Mouse (Mus musculus): ENCODE measurements around the gene Asb15. TPM values are rescaled to one million over a fixed set of nuclear protein-coding genes. Genes with fewer than 3 reads are reported as not detected.

Asb15 gene
- polyA plus RNA-seq, 1 experiment from 2014 or later = 0.02 TPM

DNA sequence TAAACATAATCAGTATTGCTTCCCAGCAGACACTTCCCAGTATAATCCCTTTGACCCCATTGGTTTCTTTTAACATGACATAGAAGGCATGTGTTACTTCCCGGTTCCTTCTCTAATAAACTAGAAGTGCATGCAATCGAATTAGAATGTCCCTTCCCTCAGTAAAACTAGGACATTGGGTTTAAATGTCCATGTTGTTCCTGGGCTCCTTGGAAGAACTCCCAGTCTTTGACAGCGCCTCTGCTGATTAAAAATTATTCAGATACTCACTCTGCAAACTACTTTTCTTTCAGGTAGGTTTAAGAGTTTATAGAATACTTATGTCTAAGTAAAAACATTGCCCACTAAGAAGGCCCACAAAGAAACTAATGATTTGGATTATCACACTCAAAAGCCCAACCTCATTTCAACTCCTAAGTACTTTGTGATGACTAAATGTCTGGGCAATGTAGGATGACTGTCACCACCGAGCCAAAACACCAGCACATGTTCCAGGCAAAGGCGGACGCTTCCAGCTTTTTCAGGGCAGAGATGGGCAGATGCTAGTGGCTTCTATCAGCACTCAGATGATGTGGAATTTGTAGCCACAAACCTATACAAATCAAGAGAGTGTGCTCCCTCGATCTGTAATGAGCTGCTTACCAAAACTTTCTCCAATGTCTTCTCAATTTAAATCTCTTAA, 84.3 kb downstream of the Asb15 start:
- Histone ChIP-seq H3K4me1 (ENCODE audit: insufficient read depth, low read depth, low read length) (no peaks in the 10 kb centered on the region), H3K9ac (replicated peaks; ENCODE audit: low read depth) (no peak overlapping the region), H3K4me3 (ENCODE audit: low read depth, low read length) (no peak overlapping the region), H3K27me3 (replicated peaks; ENCODE audit: insufficient read depth, low read length) (no peaks in the 10 kb centered on the region), H3K9me3 (ENCODE audit: low read length) (no peaks in the 10 kb centered on the region), H3K36me3 (ENCODE audit: insufficient read depth, low read length) (peaks cover 12% of the 10 kb centered on the region; the same call in 1 of the 2 replicates), H3K27ac (ENCODE audit: low read length) (no peak overlapping the region), H3K4me2 (replicated peaks; ENCODE audit: low read depth, low read length) (no peak overlapping the region)
- TF ChIP-seq CTCF (IDR thresholded peaks at IDR 0.05) (no peak), EP300 (IDR thresholded peaks at IDR 0.05) (no peak)
- 84% methylated on average over 7 of the region's 7 CpGs for WGBS
- no peak for DNase-seq (ENCODE audit: low spot score)
- peak; percentile 55 for ATAC-seq

DNA sequence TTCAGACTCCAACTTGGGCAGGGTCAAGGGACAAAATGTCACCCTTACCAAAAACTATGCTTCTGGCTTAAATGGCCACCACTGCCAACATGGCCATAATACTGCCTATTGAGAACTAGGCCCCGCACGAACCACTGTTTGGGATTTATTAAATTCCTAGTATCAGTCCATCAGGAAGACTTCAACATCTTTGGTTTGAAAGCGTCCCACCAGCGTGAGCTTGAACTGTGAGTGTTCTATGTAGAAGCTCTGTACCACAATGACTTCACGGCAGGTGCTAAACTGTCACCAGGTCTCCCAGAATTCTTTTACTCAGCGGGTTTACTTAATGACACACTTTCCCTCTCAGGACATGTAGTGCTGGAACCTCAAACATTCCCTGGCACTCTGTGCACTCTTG, 85.4 kb downstream of the Asb15 start:
- Histone ChIP-seq H3K9me3 (ENCODE audit: low read length) (no peaks in the 10 kb centered on the region), H3K4me2 (replicated peaks; ENCODE audit: low read depth, low read length) (no peak overlapping the region), H3K4me3 (ENCODE audit: low read depth, low read length) (no peak overlapping the region), H3K4me1 (ENCODE audit: insufficient read depth, low read depth, low read length) (no peaks in the 10 kb centered on the region), H3K36me3 (ENCODE audit: insufficient read depth, low read length) (peaks cover 12% of the 10 kb centered on the region; the same call in 1 of the 2 replicates), H3K27me3 (replicated peaks; ENCODE audit: insufficient read depth, low read length) (no peaks in the 10 kb centered on the region), H3K27ac (ENCODE audit: low read length) (no peak overlapping the region), H3K9ac (replicated peaks; ENCODE audit: low read depth) (no peak overlapping the region)
- WGBS = 94% methylated on average over 6 of the region's 6 CpGs
- no peak for ATAC-seq
- DNase-seq (ENCODE audit: low spot score) = no peak
- TF ChIP-seq EP300 (IDR thresholded peaks at IDR 0.05) = no peak
- TF ChIP-seq CTCF (IDR thresholded peaks at IDR 0.05) = no peak

DNA sequence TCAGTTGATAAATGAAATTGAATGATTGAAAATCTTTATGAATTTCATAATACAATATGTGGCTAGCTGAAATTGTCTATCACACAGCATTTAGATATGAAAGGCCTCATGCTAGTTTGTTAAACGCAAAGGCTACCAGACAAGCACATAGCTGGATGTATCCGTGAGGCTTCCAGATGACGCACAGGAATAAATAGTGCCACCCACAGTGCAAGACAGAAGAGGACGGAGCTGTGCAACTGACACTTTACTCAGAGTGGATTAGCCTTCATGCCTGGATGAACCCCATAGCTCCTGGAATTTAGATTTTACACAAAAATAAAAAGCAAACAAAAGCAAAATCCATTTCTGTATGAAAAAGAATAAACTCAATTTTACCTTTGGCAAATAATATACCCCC, 86.0 kb downstream of the Asb15 start:
- Histone ChIP-seq H3K27me3 (replicated peaks; ENCODE audit: insufficient read depth, low read length) (no peaks in the 10 kb centered on the region), H3K4me2 (replicated peaks; ENCODE audit: low read depth, low read length) (no peak overlapping the region), H3K36me3 (ENCODE audit: insufficient read depth, low read length) (peaks cover 12% of the 10 kb centered on the region; the same call in 1 of the 2 replicates), H3K9me3 (ENCODE audit: low read length) (no peaks in the 10 kb centered on the region), H3K9ac (replicated peaks; ENCODE audit: low read depth) (no peak overlapping the region), H3K4me1 (ENCODE audit: insufficient read depth, low read depth, low read length) (no peaks in the 10 kb centered on the region), H3K4me3 (ENCODE audit: low read depth, low read length) (no peak overlapping the region), H3K27ac (ENCODE audit: low read length) (no peak overlapping the region)
- WGBS = 90% methylated on average over 4 of the region's 4 CpGs
- ATAC-seq (no peak), DNase-seq (ENCODE audit: low spot score) (no peak)
- no peak for TF ChIP-seq CTCF (IDR thresholded peaks at IDR 0.05)

DNA sequence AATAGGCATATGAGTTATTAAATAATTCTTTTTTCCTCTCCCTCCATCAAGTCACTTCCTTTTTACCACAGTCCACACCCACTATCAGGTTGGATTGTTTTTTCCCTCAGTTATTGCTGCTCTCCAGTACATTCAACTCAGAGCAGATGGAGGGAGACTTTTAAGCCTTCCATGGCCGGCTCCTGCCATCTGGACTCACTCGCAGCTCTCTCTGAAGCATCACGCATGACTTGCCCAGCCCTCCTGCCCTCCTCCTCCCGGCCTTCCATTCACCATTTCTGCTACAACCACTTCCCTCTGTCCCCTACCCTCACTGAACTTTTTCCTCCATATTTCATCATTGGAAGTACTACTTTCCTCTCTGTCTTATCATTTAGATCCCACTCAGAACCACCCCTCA, 88.8 kb downstream of the Asb15 start:
- H3K4me2 ChIP-seq (replicated peaks; ENCODE audit: low read depth, low read length) = no peak overlapping the region
- no peak for ATAC-seq
- H3K4me1 ChIP-seq (ENCODE audit: insufficient read depth, low read depth, low read length) = no peaks in the 10 kb centered on the region
- H3K27ac ChIP-seq (ENCODE audit: low read length) = no peak overlapping the region
- TF ChIP-seq EP300 (IDR thresholded peaks at IDR 0.05) (no peak), CTCF (IDR thresholded peaks at IDR 0.05) (no peak)
- no peak overlapping the region for H3K9ac ChIP-seq (replicated peaks; ENCODE audit: low read depth)
- H3K4me3 ChIP-seq (ENCODE audit: low read depth, low read length) = no peak overlapping the region
- DNase-seq (ENCODE audit: low spot score) = no peak
- H3K36me3 ChIP-seq (ENCODE audit: insufficient read depth, low read length) = peaks cover 12% of the 10 kb centered on the region; the same call in 1 of the 2 replicates
- H3K27me3 ChIP-seq (replicated peaks; ENCODE audit: insufficient read depth, low read length) = no peaks in the 10 kb centered on the region
- H3K9me3 ChIP-seq (ENCODE audit: low read length) = no peaks in the 10 kb centered on the region
- WGBS = 89% methylated on average over 4 of the region's 4 CpGs

DNA sequence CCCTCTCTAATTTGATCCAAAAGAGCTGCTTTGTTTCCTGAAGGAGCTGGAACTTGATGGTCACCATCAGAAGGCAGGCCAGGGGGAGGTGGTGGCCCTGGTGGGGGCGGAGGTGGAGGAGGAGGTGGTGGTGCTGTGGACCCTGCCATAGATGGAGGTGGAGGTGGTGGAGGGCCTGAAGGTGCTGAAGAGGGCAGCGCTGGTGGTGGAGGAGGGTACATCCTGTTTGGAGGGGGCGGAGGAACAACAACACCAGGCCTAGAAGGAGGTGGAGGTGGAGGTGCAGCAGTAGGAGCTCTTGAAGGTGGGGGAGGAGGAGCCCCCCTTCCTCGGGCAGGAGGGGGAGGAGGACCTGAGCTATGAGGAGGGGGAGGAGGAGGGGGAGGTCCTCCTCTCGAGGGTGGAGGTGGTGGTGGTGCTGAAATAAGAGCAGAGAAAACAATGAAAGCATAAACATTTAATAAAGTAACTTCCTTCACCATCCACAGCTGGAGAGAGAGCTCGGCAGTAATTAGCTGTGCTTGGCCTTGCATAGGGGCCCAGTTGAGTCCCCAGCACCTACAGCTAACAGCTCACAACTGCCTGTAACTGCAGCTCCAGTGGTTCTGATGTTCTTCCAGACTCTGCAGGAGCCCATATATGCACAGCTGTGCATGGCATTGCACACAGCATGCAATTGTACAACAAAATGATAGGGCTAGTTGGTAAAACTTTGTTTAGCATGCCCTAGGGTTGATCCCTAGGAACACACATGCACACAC, 91.5 kb downstream of the Asb15 start:
- DNase-seq (ENCODE audit: low spot score) (no peak), ATAC-seq (no peak)
- Histone ChIP-seq H3K27ac (ENCODE audit: low read length) (no peak overlapping the region), H3K4me2 (replicated peaks; ENCODE audit: low read depth, low read length) (no peak overlapping the region), H3K27me3 (replicated peaks; ENCODE audit: insufficient read depth, low read length) (no peaks in the 10 kb centered on the region), H3K4me1 (ENCODE audit: insufficient read depth, low read depth, low read length) (no peaks in the 10 kb centered on the region), H3K36me3 (ENCODE audit: insufficient read depth, low read length) (peaks cover 20% of the 10 kb centered on the region; the same call in 1 of the 2 replicates), H3K9me3 (ENCODE audit: low read length) (no peaks in the 10 kb centered on the region), H3K9ac (replicated peaks; ENCODE audit: low read depth) (no peak overlapping the region), H3K4me3 (ENCODE audit: low read depth, low read length) (no peak overlapping the region)
- 64% methylated on average over 5 of the region's 6 CpGs for WGBS
- no peak for TF ChIP-seq EP300 (IDR thresholded peaks at IDR 0.05)
- TF ChIP-seq CTCF (IDR thresholded peaks at IDR 0.05) = no peak

DNA sequence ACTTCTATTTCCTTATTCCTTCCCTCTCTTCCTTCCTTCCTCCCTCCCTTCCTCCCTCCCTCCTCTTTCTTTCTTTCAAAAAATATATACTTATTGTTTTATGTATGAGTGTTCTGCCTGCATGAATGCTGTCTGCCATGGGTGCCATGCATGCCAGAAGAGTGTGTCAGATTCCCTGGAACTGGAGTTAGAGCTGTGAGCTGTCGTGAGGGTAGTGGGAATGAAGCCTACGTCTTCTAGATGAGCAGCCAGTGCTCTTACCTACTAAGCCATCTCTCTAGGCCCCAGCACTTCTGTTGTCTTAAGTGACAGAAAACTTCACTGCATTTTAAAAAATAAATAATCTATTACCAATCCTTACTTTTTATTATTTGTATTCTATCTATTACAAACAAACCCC, 93.0 kb downstream of the Asb15 start:
- Histone ChIP-seq H3K27ac (ENCODE audit: low read length) (no peak overlapping the region), H3K36me3 (ENCODE audit: insufficient read depth, low read length) (0 out of 2 replicates have a peak, but pooled peaks cover 20% of the 10 kb centered on the region), H3K27me3 (replicated peaks; ENCODE audit: insufficient read depth, low read length) (no peaks in the 10 kb centered on the region), H3K4me3 (ENCODE audit: low read depth, low read length) (no peak overlapping the region), H3K4me1 (ENCODE audit: insufficient read depth, low read depth, low read length) (no peaks in the 10 kb centered on the region), H3K9me3 (ENCODE audit: low read length) (no peaks in the 10 kb centered on the region), H3K9ac (replicated peaks; ENCODE audit: low read depth) (no peak overlapping the region), H3K4me2 (replicated peaks; ENCODE audit: low read depth, low read length) (no peak overlapping the region)
- TF ChIP-seq EP300 (IDR thresholded peaks at IDR 0.05) (no peak), CTCF (IDR thresholded peaks at IDR 0.05) (no peak)
- DNase-seq (ENCODE audit: low spot score) (no peak), ATAC-seq (no peak)
- 68% methylated on average over 2 of the region's 2 CpGs for WGBS
